Mouse (Mus musculus) heart, embryonic 10.5 days (tissue): ENCODE data around the gene Fgl2. TPM values are rescaled to one million over a fixed set of nuclear protein-coding genes. Genes with fewer than 3 reads are reported as not detected.
A peak's percentile ranks its signal among the peaks of the same experiment; 100 is the strongest.
"Not testable (repeated sequence)": the region's sequence is repeated elsewhere in the genome, so short reads cannot be mapped to it uniquely, and the experiment has no call there.

Source experiments
- DNase-seq: peaks from one replicate; pipeline ENCODE4 v3.0.0-alpha.2; 2017; ENCODE audit warnings: low spot score
- H3K27ac ChIP-seq: fragments of 300-500 bp; sonication (generic); 2 replicates; pipeline ENCODE4 v1.5.1; 2016; ENCODE audit warnings: mild to moderate bottlenecking
- H3K27me3 ChIP-seq: fragments of 300-500 bp; sonication (generic); 2 replicates; pipeline ENCODE4 v1.6.1; 2016; ENCODE audit warnings: mild to moderate bottlenecking; ENCODE audit not compliant: poor library complexity, insufficient read depth, severe bottlenecking
- H3K36me3 ChIP-seq: fragments of 300-500 bp; sonication (generic); 2 replicates; pipeline ENCODE4 v1.6.1; 2016; ENCODE audit warnings: mild to moderate bottlenecking, moderate library complexity
- H3K4me1 ChIP-seq: fragments of 300-500 bp; sonication (generic); 2 replicates; pipeline ENCODE4 v1.6.1; 2016; ENCODE audit warnings: mild to moderate bottlenecking
- H3K4me3 ChIP-seq: fragments of 300-500 bp; sonication (generic); 2 replicates; pipeline ENCODE4 v1.5.1; 2016; ENCODE audit warnings: mild to moderate bottlenecking, moderate library complexity
- H3K9me3 ChIP-seq: fragments of 300-500 bp; sonication (generic); 2 replicates; pipeline ENCODE4 v1.6.1; 2016; ENCODE audit warnings: mild to moderate bottlenecking, moderate library complexity
- whole genome bisulfite sequencing: fragments of 180-500 bp; shearing (Covaris S2); methylation state at CpG from one replicate; pipeline ENCODE4 v1.1.7; 2016; 5-methylcytosine and 5-hydroxymethylcytosine counted together
- polyA plus RNA-seq: library from polyadenylated mRNA; unstranded; fragments of >200 nt; fragmentation: Nextera tagmentation; extraction: Ambion mirVana; gene quantifications from 2 replicates; pipeline ENCODE4 v1.2.1, GENCODE M21; 2016

Fgl2 gene
- polyA plus RNA-seq = 14.0 and 26.0 TPM in 2 replicates

GRCm38 (mm10) chr5:21372493-21373179 is at the start of gene Fgl2:
TSS of gene Fgl2 (plus strand) at chr5:21372642.
- Histone ChIP-seq H3K4me3 (peak within 1 kb of the TSS; percentile 69), H3K4me1 (peaks cover 18% of the 10 kb centered on the region; the same call in 1 of the 2 replicates), H3K27me3 (no peaks in the 10 kb centered on the region), H3K27ac (peak within 1 kb of the TSS; percentile 87), H3K9me3 (no peaks in the 10 kb centered on the region), H3K36me3 (peaks cover 2% of the 10 kb centered on the region; the same call in 1 of the 2 replicates)
- DNase-seq = peak; percentile 88
- 5% methylated on average over 31 of the region's 31 CpGs for WGBS

- WGBS = 13% methylated on average over 1 of the region's 1 CpGs
- H3K36me3 ChIP-seq = no peaks in the 10 kb centered on the region
- H3K27me3 ChIP-seq = no peaks in the 10 kb centered on the region
- DNase-seq = peak; percentile 86
- no peaks in the 10 kb centered on the region for H3K9me3 ChIP-seq
- peaks cover 34% of the 10 kb centered on the region for H3K4me1 ChIP-seq
- H3K27ac ChIP-seq = peak overlapping the region; percentile 11; the same call in 1 of the 2 replicates
- H3K4me3 ChIP-seq = no peak overlapping the region
Observed at GRCm38 (mm10) chr5:21326494-21326893, 45.9 kb upstream of the Fgl2 start.

- H3K27me3 ChIP-seq = no peaks in the 10 kb centered on the region
- peaks cover 33% of the 10 kb centered on the region for H3K4me1 ChIP-seq
Observed at GRCm38 (mm10) chr5:21328560-21328959, 43.9 kb upstream of the Fgl2 start.

GRCm38 (mm10) chr5:21329672-21330665 is 42.5 kb upstream of the Fgl2 start:
- no peaks in the 10 kb centered on the region for H3K36me3 ChIP-seq
- H3K27ac ChIP-seq = peak overlapping the region; percentile 95
- no peaks in the 10 kb centered on the region for H3K27me3 ChIP-seq
- peak overlapping the region; percentile 35; the same call in 1 of the 2 replicates for H3K4me3 ChIP-seq
- H3K4me1 ChIP-seq = peaks cover 33% of the 10 kb centered on the region
- H3K9me3 ChIP-seq = no peaks in the 10 kb centered on the region
- WGBS = 37% methylated on average over 11 of the region's 11 CpGs
- peak; percentile 88 for DNase-seq

More at GRCm38 (mm10) chr5:21328560-21328959, 43.9 kb upstream of the Fgl2 start:
- WGBS = 87% methylated on average over 1 of the region's 1 CpGs
- peak overlapping the region; percentile 95 for H3K27ac ChIP-seq
- H3K4me3 ChIP-seq = no peak overlapping the region
- no peaks in the 10 kb centered on the region for H3K36me3 ChIP-seq
- DNase-seq = no peak
- H3K9me3 ChIP-seq = no peaks in the 10 kb centered on the region

- H3K4me1 ChIP-seq = peaks cover 25% of the 10 kb centered on the region
- peak overlapping the region; percentile 80 for H3K27ac ChIP-seq
- no peak for DNase-seq
- H3K4me3 ChIP-seq = no peak overlapping the region
- no peaks in the 10 kb centered on the region for H3K27me3 ChIP-seq
- WGBS = 71% methylated on average over 5 of the region's 5 CpGs
- no peaks in the 10 kb centered on the region for H3K9me3 ChIP-seq
- no peaks in the 10 kb centered on the region for H3K36me3 ChIP-seq
Observed at GRCm38 (mm10) chr5:21331656-21332055, 40.8 kb upstream of the Fgl2 start.

- Histone ChIP-seq H3K4me1 (peaks cover 25% of the 10 kb centered on the region), H3K4me3 (no peak overlapping the region), H3K27ac (peak overlapping the region; percentile 80), H3K27me3 (no peaks in the 10 kb centered on the region), H3K9me3 (no peaks in the 10 kb centered on the region), H3K36me3 (no peaks in the 10 kb centered on the region)
- no peak for DNase-seq
- 83% methylated on average over 1 of the region's 1 CpGs for WGBS
Observed at GRCm38 (mm10) chr5:21332119-21332518, 40.3 kb upstream of the Fgl2 start.

GRCm38 (mm10) chr5:21342265-21342664 is 30.2 kb upstream of the Fgl2 start:
- not testable (repeated sequence) for H3K36me3 ChIP-seq, H3K4me1 ChIP-seq, H3K4me3 ChIP-seq, H3K27ac ChIP-seq, H3K27me3 ChIP-seq, DNase-seq, H3K9me3 ChIP-seq

- Histone ChIP-seq H3K36me3 (no peaks in the 10 kb centered on the region), H3K27ac (no peak overlapping the region), H3K4me3 (no peak overlapping the region), H3K4me1 (no peaks in the 10 kb centered on the region; the same call in 1 of the 2 replicates), H3K27me3 (no peaks in the 10 kb centered on the region), H3K9me3 (no peaks in the 10 kb centered on the region)
- 74% methylated on average over 7 of the region's 7 CpGs for WGBS
- DNase-seq = no peak
Observed at GRCm38 (mm10) chr5:21348366-21348765, 24.1 kb upstream of the Fgl2 start.

- Histone ChIP-seq H3K4me1 (peaks cover 10% of the 10 kb centered on the region; the same call in 1 of the 2 replicates), H3K36me3 (no peaks in the 10 kb centered on the region), H3K27me3 (no peaks in the 10 kb centered on the region), H3K4me3 (no peak overlapping the region), H3K27ac (no peak overlapping the region), H3K9me3 (no peaks in the 10 kb centered on the region)
- DNase-seq = no peak
Observed at GRCm38 (mm10) chr5:21351678-21352077, 20.8 kb upstream of the Fgl2 start.

- Histone ChIP-seq H3K4me1 (peaks cover 10% of the 10 kb centered on the region; the same call in 1 of the 2 replicates), H3K27ac (no peak overlapping the region)
- 83% methylated on average over 3 of the region's 3 CpGs for WGBS
Observed at GRCm38 (mm10) chr5:21358648-21359047, 13.8 kb upstream of the Fgl2 start.

GRCm38 (mm10) chr5:21363343-21363742 is 9.1 kb upstream of the Fgl2 start:
- WGBS = 75% methylated on average over 3 of the region's 3 CpGs
- H3K4me1 ChIP-seq = no peaks in the 10 kb centered on the region
- no peaks in the 10 kb centered on the region for H3K36me3 ChIP-seq
- DNase-seq = no peak
- no peak overlapping the region for H3K4me3 ChIP-seq
- no peaks in the 10 kb centered on the region for H3K27me3 ChIP-seq
- H3K9me3 ChIP-seq = peaks cover 2% of the 10 kb centered on the region; the same call in 1 of the 2 replicates
- H3K27ac ChIP-seq = no peak overlapping the region

More at GRCm38 (mm10) chr5:21358648-21359047, 13.8 kb upstream of the Fgl2 start:
- H3K9me3 ChIP-seq = peaks cover 2% of the 10 kb centered on the region; the same call in 1 of the 2 replicates
- DNase-seq = no peak
- H3K36me3 ChIP-seq = no peaks in the 10 kb centered on the region
- no peak overlapping the region for H3K4me3 ChIP-seq
- H3K27me3 ChIP-seq = no peaks in the 10 kb centered on the region

- Histone ChIP-seq H3K4me3 (no peak overlapping the region), H3K9me3 (peaks cover 2% of the 10 kb centered on the region; the same call in 1 of the 2 replicates), H3K4me1 (0 out of 2 replicates have a peak, but pooled peaks cover 4% of the 10 kb centered on the region), H3K27me3 (no peaks in the 10 kb centered on the region), H3K36me3 (no peaks in the 10 kb centered on the region), H3K27ac (no peak overlapping the region)
- whole genome bisulfite sequencing = 71% methylated on average over 4 of the region's 4 CpGs
- no peak for DNase-seq
Observed at GRCm38 (mm10) chr5:21366338-21367053, 5.9 kb upstream of the Fgl2 start.
